Mouse (Mus musculus) intestine, postnatal 0 days (tissue): ENCODE measurements around the gene Snap47. TPM values are rescaled to one million over a fixed set of nuclear protein-coding genes. Genes with fewer than 3 reads are reported as not detected.

Source experiments
- ATAC-seq: fragments of 200-750 bp; cut with Nextera tagmentation; 2 replicates; pipeline ENCODE4 v1.8.0; 2017; ENCODE audit warnings: mild to moderate bottlenecking, moderate TSS enrichment, moderate library complexity
- H3K27ac ChIP-seq: fragments of 300-500 bp; sonication (generic); 2 replicates; pipeline ENCODE4 v1.5.1; 2014; ENCODE audit warnings: mild to moderate bottlenecking, low read depth, low read length, moderate library complexity
- H3K27me3 ChIP-seq: fragments of 300-500 bp; sonication (generic); replicated peaks from 2 replicates; pipeline ENCODE4 v1.6.1; 2014; ENCODE audit warnings: low read length, mixed read lengths; ENCODE audit not compliant: control insufficient read depth, insufficient read depth
- H3K36me3 ChIP-seq: fragments of 300-500 bp; sonication (generic); 2 replicates; pipeline ENCODE4 v1.6.1; 2014; ENCODE audit warnings: mild to moderate bottlenecking, moderate library complexity; ENCODE audit not compliant: control insufficient read depth, insufficient read depth
- H3K4me1 ChIP-seq: fragments of 300-500 bp; sonication (generic); replicated peaks from 2 replicates; pipeline ENCODE4 v1.6.1; 2014; ENCODE audit warnings: antibody characterized with exemption, low read length, mixed read lengths; ENCODE audit not compliant: control insufficient read depth, insufficient read depth
- H3K4me2 ChIP-seq: fragments of 300-500 bp; sonication (generic); replicated peaks from 2 replicates; pipeline ENCODE4 v1.6.1; 2014; ENCODE audit warnings: low read depth, mild to moderate bottlenecking, moderate library complexity
- H3K4me3 ChIP-seq: fragments of 300-500 bp; sonication (generic); 2 replicates; pipeline ENCODE4 v1.5.1; 2014; ENCODE audit warnings: low read depth, low read length
- H3K9ac ChIP-seq: fragments of 300-500 bp; sonication (generic); 2 replicates; pipeline ENCODE4 v1.6.1; 2014; ENCODE audit warnings: mild to moderate bottlenecking, low read depth, low read length
- H3K9me3 ChIP-seq: fragments of 300-500 bp; sonication (generic); 2 replicates; pipeline ENCODE4 v1.6.1; 2016; ENCODE audit warnings: mixed run types; ENCODE audit not compliant: control insufficient read depth
- CTCF ChIP-seq: sonication (generic); IDR thresholded peaks from 2 replicates; pipeline ENCODE4 v1.5.1; 2016; ENCODE audit warnings: low read depth, mild to moderate bottlenecking, control low read depth, antibody characterized with exemption, moderate library complexity
- WGBS: fragments of 180-500 bp; shearing (Covaris S2); extraction: QIAGEN DNeasy Blood & Tissue Kit; methylation state at CpG from one replicate; pipeline ENCODE4 v1.1.7; 2014; 5-methylcytosine and 5-hydroxymethylcytosine counted together
- polyA plus RNA-seq: library from polyadenylated mRNA; unstranded; fragments of >200 nt; fragmentation: Nextera tagmentation; extraction: Ambion mirVana; gene quantifications from 2 replicates; pipeline ENCODE4 v1.2.1, GENCODE M21; 2015

Snap47 gene
- polyA plus RNA-seq, 1 experiment from 2014 or later: 37.3 TPM

- no peaks in the 10 kb centered on the region for H3K36me3 ChIP-seq
- no peak overlapping the region for H3K4me2 ChIP-seq
- H3K4me1 ChIP-seq: no peaks in the 10 kb centered on the region
- no peak overlapping the region for H3K4me3 ChIP-seq
- 66% methylated on average over 4 of the region's 4 CpGs for WGBS
- ATAC-seq: no peak
- no peak overlapping the region for H3K9ac ChIP-seq
- no peaks in the 10 kb centered on the region for H3K9me3 ChIP-seq
- no peaks in the 10 kb centered on the region for H3K27me3 ChIP-seq
- no peak for TF ChIP-seq CTCF
- H3K27ac ChIP-seq: no peak overlapping the region
These were observed 61.4 kb downstream of the Snap47 start for GRCm38 (mm10) chr11:59389617-59390016.

GRCm38 (mm10) chr11:59388806-59389205 is 62.2 kb downstream of the Snap47 start:
- WGBS: 75% methylated on average over 4 of the region's 4 CpGs
- no peak overlapping the region for H3K9ac ChIP-seq

GRCm38 (mm10) chr11:59387471-59387870 is 63.5 kb downstream of the Snap47 start:
- Histone ChIP-seq H3K9ac (no peak overlapping the region), H3K36me3 (no peaks in the 10 kb centered on the region), H3K4me2 (no peak overlapping the region), H3K27me3 (no peaks in the 10 kb centered on the region), H3K4me3 (no peak overlapping the region), H3K27ac (no peak overlapping the region), H3K9me3 (no peaks in the 10 kb centered on the region), H3K4me1 (no peaks in the 10 kb centered on the region)
- WGBS: 75% methylated on average over 4 of the region's 4 CpGs
- no peak for TF ChIP-seq CTCF
- ATAC-seq: no peak

More at GRCm38 (mm10) chr11:59388806-59389205, 62.2 kb downstream of the Snap47 start:
- H3K4me1 ChIP-seq: no peaks in the 10 kb centered on the region
- H3K36me3 ChIP-seq: no peaks in the 10 kb centered on the region
- H3K4me2 ChIP-seq: no peak overlapping the region
- no peaks in the 10 kb centered on the region for H3K9me3 ChIP-seq
- H3K27ac ChIP-seq: no peak overlapping the region
- H3K4me3 ChIP-seq: no peak overlapping the region
- TF ChIP-seq CTCF: no peak
- H3K27me3 ChIP-seq: no peaks in the 10 kb centered on the region
- ATAC-seq: no peak

GRCm38 (mm10) chr11:59385123-59385522 is 65.9 kb downstream of the Snap47 start:
- no peaks in the 10 kb centered on the region for H3K36me3 ChIP-seq
- no peak overlapping the region for H3K4me2 ChIP-seq
- H3K4me1 ChIP-seq: no peaks in the 10 kb centered on the region
- H3K27me3 ChIP-seq: no peaks in the 10 kb centered on the region
- 14% methylated on average over 8 of the region's 8 CpGs for WGBS
- H3K4me3 ChIP-seq: no peak overlapping the region
- H3K9me3 ChIP-seq: no peaks in the 10 kb centered on the region
- H3K27ac ChIP-seq: no peak overlapping the region
- no peak for TF ChIP-seq CTCF
- H3K9ac ChIP-seq: no peak overlapping the region
- ATAC-seq: no peak

- Histone ChIP-seq H3K36me3 (no peaks in the 10 kb centered on the region), H3K27ac (no peak overlapping the region), H3K4me3 (no peak overlapping the region), H3K4me1 (no peaks in the 10 kb centered on the region), H3K9me3 (no peaks in the 10 kb centered on the region), H3K9ac (no peak overlapping the region), H3K4me2 (no peak overlapping the region), H3K27me3 (no peaks in the 10 kb centered on the region)
- ATAC-seq: no peak
- 29% methylated on average over 7 of the region's 7 CpGs for WGBS
- no peak for TF ChIP-seq CTCF
These were observed 66.5 kb downstream of the Snap47 start for GRCm38 (mm10) chr11:59384441-59384959.

GRCm38 (mm10) chr11:59379547-59379946 is 71.4 kb downstream of the Snap47 start:
- H3K4me2 ChIP-seq: no peak overlapping the region
- no peaks in the 10 kb centered on the region for H3K36me3 ChIP-seq
- no peak overlapping the region for H3K4me3 ChIP-seq
- no peak overlapping the region for H3K9ac ChIP-seq
- no peaks in the 10 kb centered on the region for H3K9me3 ChIP-seq
- no peak for ATAC-seq
- TF ChIP-seq CTCF: no peak
- no peaks in the 10 kb centered on the region for H3K4me1 ChIP-seq
- H3K27me3 ChIP-seq: no peaks in the 10 kb centered on the region
- no peak overlapping the region for H3K27ac ChIP-seq

- Histone ChIP-seq H3K9me3 (no peaks in the 10 kb centered on the region), H3K27ac (no peak overlapping the region)
- 77% methylated on average over 3 of the region's 3 CpGs for WGBS
These were observed 73.0 kb downstream of the Snap47 start for GRCm38 (mm10) chr11:59377999-59378398.

More at GRCm38 (mm10) chr11:59377999-59378398, 73.0 kb downstream of the Snap47 start:
- TF ChIP-seq CTCF: no peak
- H3K4me1 ChIP-seq: no peaks in the 10 kb centered on the region
- H3K27me3 ChIP-seq: no peaks in the 10 kb centered on the region
- H3K36me3 ChIP-seq: no peaks in the 10 kb centered on the region
- ATAC-seq: no peak
- H3K9ac ChIP-seq: no peak overlapping the region
- H3K4me2 ChIP-seq: no peak overlapping the region
- H3K4me3 ChIP-seq: no peak overlapping the region
